Mouse (Mus musculus) megakaryocyte, embryonic 14.5 days (primary cell): ENCODE measurements at regions not wholly inside any gene's neighbourhood (a gene's known extent, or its start where the extent isn't known, plus 50 kb on each side); places are given as distances from the start of the nearest gene placed in this dataset.
"Not testable (repeated sequence)": the region's sequence is repeated elsewhere in the genome, so short reads cannot be mapped to it uniquely, and the experiment has no call there.

ENCODE experiments used
- H3K27me3 ChIP-seq: replicated peaks from 2 replicates; pipeline ENCODE3; 2012; ENCODE audit warnings: inconsistent platforms
- H3K36me3 ChIP-seq: replicated peaks from 2 replicates; pipeline ENCODE3; 2012; ENCODE audit warnings: low read length, inconsistent platforms, mixed read lengths
- H3K4me1 ChIP-seq: 2 replicates; pipeline ENCODE4 v1.6.1; 2012; ENCODE audit warnings: inconsistent platforms
- H3K4me3 ChIP-seq: replicated peaks from 2 replicates; pipeline ENCODE3; 2012; ENCODE audit warnings: moderate library complexity, mild to moderate bottlenecking, inconsistent platforms
- H3K9me3 ChIP-seq: 2 replicates; pipeline ENCODE4 v1.6.1; 2012; ENCODE audit warnings: inconsistent platforms
- FLI1 ChIP-seq: IDR thresholded peaks from 2 replicates; pipeline ENCODE4 v1.6.1; 2012; ENCODE audit warnings: low read length, inconsistent platforms, mixed read lengths
- GATA1 ChIP-seq: IDR thresholded peaks from 3 replicates; pipeline ENCODE4 v1.6.1; 2012; ENCODE audit warnings: mixed read lengths, low read length, inconsistent platforms, borderline replicate concordance

DNA sequence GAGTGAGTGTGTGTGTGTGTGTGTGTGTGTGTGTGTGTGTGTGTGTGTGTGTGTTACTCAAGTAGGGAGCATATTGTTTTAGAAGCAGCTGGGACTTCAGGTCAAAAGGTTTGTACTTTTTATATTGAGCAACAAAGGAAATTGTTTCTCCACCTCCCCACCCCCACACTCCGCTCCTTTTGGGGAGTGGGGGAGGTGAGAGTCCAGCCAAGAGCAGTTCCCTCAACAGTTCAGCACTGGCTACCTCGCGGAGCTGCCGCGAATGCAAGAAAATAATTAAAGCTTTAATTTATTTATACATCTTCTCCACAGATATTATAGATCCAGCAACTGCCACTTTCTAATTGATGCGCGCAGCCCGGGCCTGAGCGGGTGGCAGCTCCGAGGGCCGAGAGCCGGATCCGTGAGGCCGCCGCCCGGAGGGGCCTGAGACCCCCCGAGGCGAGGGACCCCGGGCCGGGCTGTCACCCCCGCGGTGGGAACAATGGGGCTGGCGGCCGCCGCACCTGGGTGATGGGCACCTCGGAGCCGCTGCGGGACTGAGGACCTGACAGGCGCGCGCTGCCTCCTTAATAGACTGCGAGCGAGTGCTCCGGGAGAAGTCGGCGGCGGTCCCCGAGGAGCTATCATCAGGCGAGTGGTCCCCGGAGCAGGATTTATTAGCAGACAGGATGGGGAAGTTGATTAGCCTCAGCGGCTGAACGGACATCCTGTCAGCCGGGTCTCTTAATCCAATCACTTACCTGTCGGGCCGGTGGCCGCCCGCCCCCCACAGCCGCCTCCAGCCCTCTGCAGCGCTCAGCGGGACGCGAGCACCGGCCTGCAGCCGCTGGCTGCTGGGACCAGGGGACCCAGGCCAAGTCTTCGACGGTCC is 124.4 kb downstream of the Melk start:
- H3K4me1 ChIP-seq: no peaks in the 10 kb centered on the region; the same call in 1 of the 2 replicates
- H3K4me3 ChIP-seq: no peak overlapping the region
- TF ChIP-seq FLI1 (no peak), GATA1 (no peak)
- H3K9me3 ChIP-seq: no peaks in the 10 kb centered on the region
- H3K36me3 ChIP-seq: no peaks in the 10 kb centered on the region
- peaks cover 56% of the 10 kb centered on the region for H3K27me3 ChIP-seq

DNA sequence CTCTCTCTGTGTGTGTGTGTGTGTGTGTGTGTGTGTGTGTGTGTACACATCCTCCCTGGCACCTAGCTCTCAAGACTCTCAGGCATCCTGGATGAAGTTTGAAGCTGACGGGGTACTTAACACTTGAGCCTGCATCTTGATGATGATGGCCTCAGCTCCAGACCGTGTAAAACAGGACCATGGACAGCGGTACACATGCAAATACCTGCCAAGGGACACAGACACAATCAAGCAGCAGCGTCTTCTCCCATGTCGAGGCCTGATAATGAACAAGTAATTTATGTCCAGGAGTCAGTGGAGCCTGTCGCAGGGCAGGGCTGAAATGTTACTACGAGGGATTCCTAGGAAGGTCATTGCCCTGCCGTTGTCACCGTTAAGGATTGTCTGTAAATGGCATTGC is 133.9 kb downstream of the Melk start:
- H3K27me3 ChIP-seq: no peaks in the 10 kb centered on the region
- no peaks in the 10 kb centered on the region for H3K36me3 ChIP-seq
- H3K9me3 ChIP-seq: no peaks in the 10 kb centered on the region
- TF ChIP-seq FLI1 (no peak), GATA1 (no peak)
- H3K4me1 ChIP-seq: no peaks in the 10 kb centered on the region
- no peak overlapping the region for H3K4me3 ChIP-seq

DNA sequence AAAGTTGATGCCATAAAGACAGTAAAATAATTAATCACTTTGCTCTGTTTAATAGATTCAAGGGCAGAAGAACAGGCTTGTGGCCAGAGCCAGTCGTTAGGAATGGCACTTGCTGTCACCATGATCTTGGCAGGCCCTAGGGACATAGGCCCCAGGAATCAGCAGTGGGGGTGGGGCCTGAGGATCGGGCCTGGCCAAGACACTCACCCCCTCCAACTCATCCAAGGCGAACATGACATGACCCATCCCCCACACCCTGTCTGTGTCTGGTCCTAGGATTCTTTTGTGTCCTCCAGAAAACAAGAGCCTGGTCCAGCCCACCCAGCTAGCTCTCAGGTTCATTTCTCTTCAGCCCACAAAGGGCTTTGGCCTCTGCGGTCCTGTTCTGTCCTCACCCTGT is 144.8 kb downstream of the Melk start:
- no peaks in the 10 kb centered on the region for H3K9me3 ChIP-seq
- TF ChIP-seq GATA1 (no peak), FLI1 (no peak)
- H3K27me3 ChIP-seq: peaks cover 8% of the 10 kb centered on the region
- H3K36me3 ChIP-seq: no peaks in the 10 kb centered on the region
- no peaks in the 10 kb centered on the region for H3K4me1 ChIP-seq
- no peak overlapping the region for H3K4me3 ChIP-seq

DNA sequence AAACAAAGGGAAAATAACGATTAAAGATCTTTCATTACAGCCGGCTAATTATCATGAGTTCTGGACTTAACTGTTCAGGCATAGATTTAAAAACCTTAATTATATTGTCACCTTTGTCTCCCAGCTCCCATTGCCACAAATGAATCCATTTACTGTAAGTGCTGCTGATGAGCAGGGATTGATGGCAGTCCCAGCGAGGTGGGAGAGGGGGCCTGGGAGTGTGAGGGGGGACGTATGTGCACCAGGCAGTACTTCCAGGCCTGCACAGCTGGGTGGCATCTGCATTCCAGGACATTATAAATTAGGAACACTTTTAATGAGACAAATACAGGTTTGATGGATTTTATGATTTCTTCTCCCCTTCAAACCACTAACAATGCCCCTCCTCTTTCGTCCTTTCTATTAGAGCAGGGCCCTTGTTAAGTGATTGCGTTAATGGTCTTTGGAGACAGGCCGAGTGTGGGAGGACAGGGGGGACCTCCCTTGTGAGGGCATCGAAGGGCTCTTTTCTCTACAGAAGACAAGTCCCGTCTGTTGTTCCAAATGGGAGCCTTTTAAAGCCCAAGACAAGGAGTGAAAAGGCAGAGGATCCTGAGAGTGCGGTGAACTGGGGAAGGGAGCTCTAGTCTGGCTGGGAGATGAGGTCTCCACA is 150.3 kb downstream of the Melk start:
- TF ChIP-seq GATA1 (no peak), FLI1 (no peak)
- no peaks in the 10 kb centered on the region for H3K36me3 ChIP-seq
- no peaks in the 10 kb centered on the region for H3K4me1 ChIP-seq
- H3K27me3 ChIP-seq: peaks cover 4% of the 10 kb centered on the region
- H3K4me3 ChIP-seq: no peak overlapping the region
- H3K9me3 ChIP-seq: peaks cover 15% of the 10 kb centered on the region

DNA sequence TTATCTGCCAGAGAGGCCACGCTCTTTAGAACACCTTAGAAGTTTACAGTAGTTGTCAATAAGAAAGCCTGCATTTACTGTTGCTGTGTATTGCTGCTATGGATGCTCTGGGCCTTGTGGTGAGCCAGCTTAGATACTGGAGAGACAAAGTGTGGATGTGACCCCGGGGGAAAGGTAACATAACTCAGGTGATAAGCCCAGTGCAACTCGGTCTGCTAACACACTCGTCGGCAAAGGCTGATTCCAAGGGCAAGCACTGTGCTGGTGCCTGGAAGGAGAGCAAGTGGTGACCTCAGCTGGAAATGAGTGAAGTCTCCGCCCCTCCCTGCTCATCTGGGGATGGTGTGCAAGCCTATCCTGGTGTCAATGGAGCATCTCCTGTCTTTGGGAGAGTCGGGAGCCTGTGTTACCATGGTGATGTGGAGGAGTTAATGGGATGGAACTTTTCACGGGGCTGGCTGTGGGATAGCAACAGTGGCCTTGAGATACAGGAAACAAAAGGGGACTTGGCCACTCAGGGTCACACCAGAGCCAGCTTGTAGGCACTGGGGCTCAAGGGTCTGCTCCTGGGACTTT is 151.5 kb downstream of the Melk start:
- Histone ChIP-seq H3K27me3 (peaks cover 4% of the 10 kb centered on the region), H3K9me3 (peaks cover 15% of the 10 kb centered on the region), H3K4me1 (no peaks in the 10 kb centered on the region), H3K4me3 (peak overlapping the region; percentile 26), H3K36me3 (no peaks in the 10 kb centered on the region)
- TF ChIP-seq GATA1 (no peak), FLI1 (no peak)

DNA sequence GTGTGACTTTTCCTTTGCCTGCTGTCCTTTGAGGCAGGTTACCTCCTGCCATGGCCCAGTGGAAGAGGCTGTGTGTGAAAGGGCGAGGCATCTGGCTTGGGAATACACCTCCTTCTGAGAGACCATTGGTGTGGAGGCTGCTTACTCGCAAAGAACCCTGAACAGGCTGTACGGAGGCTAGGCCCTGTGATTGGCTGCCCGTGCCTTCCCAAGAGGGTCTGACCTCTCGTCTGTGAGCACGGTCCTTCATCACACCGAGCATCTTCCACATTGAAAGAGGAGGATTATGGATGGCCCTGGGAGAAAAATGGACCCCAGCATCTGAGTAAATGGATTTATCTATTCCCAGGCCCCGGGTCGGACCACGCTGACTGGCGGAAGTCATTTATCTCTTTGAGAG is 152.9 kb downstream of the Melk start:
- TF ChIP-seq GATA1: no peak
- no peak for TF ChIP-seq FLI1
- H3K9me3 ChIP-seq: peaks cover 15% of the 10 kb centered on the region
- no peak overlapping the region for H3K4me3 ChIP-seq
- H3K36me3 ChIP-seq: no peaks in the 10 kb centered on the region
- H3K4me1 ChIP-seq: no peaks in the 10 kb centered on the region
- H3K27me3 ChIP-seq: peaks cover 4% of the 10 kb centered on the region

DNA sequence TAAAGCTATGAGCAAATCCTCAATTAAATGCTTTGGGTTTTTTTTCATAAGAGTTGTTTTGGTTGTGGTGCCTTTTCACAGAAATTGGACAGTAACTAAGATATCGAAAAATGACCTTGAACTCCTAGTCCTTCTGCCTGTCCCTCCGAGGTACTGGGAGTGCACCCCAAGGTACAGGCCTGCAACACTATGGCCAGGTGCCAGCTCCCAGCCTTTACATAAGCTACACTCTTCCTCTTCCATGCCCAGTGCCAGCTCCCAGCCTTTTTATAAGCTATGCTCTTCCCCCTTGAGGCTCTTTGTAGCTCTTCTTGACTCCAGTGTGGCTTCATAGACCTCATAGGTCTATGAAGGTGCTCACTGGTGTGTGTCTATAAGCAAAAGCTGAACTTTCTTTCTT is 155.2 kb downstream of the Melk start:
- TF ChIP-seq GATA1 (no peak), FLI1 (no peak)
- Histone ChIP-seq H3K4me1 (no peaks in the 10 kb centered on the region), H3K36me3 (no peaks in the 10 kb centered on the region), H3K9me3 (peaks cover 15% of the 10 kb centered on the region), H3K27me3 (peaks cover 4% of the 10 kb centered on the region), H3K4me3 (no peak overlapping the region)

DNA sequence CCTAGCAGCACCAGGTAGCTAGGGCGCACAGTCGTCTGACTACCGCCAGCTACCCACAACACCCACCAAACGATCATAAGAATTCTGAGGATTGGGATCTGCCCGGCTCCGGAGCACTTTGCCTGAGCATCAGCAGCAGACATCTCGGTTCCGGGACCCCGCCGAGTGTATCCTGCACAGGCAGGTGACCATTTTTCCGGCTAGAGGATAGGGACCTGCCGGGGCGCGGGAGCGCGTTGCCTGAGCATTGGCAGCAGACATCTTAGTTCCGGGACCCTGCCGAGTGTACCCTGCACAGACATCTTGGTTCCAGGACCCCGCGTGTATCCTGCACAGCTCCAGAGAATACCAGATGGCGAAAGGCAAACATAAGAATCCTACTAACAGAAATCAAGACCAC is 172.8 kb downstream of the Melk start:
- H3K4me3 ChIP-seq, H3K27me3 ChIP-seq, H3K4me1 ChIP-seq, H3K36me3 ChIP-seq: not testable (repeated sequence)
- H3K9me3 ChIP-seq: peaks cover 27% of the 10 kb centered on the region
